Mouse (Mus musculus) heart, postnatal 36 days (tissue): ENCODE data around the gene Trim17. TPM values are rescaled to one million over a fixed set of nuclear protein-coding genes. Genes with fewer than 3 reads are reported as not detected.

Experiments
- DNase-seq, 2 experiments: peaks; one replicate each; pipeline ENCODE4 v3.0.0; 2021 to 2022
- intact Hi-C: fragments of 180-260 bp; cut with DNase I; formaldehyde crosslinking; loops from one replicate; pipeline ENCODE4 v1.15.1; 2025
- total RNA-seq, 2 experiments: library from RNA; stranded (reverse); gene quantifications; 2 replicates each; pipeline ENCODE4 v1.2.3; 2021

Gene Trim17
- total RNA-seq, 2 experiments from 2014 or later: 0.11 to 0.16 TPM

DNA sequence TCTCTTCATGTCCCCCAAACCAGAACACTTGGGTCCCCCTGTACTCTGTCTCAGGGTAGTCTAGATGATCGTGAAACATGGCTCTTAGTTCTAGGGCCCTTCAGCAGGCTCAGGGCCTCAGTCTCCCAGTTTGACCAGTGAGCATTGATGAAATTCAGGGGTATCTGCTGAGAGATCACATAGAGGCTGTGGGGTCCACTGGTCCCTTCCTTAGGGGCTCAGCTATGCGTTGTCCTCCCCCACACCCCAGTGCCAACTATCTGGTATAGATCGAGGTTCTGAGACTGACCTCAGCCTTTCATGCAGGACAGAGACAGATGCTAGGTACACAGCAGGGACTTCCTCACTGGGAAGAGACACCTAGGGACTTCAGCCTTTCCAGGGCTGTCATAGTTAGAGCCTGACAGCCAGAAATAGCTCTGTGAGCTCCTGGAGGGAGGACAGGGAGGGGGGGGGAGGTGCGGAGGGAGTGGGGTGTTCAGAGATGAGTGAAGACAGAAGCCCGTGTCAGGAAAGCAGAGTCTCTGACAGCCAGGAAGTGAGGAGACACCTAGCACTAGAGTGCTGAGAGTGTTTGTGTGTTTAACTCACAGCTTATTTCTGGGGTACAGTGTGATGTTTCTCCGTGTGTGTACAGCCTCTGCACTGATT is 29.3 kb downstream of the Trim17 start:
- intact Hi-C loops: no loop called here
- DNase-seq: no peak

DNA sequence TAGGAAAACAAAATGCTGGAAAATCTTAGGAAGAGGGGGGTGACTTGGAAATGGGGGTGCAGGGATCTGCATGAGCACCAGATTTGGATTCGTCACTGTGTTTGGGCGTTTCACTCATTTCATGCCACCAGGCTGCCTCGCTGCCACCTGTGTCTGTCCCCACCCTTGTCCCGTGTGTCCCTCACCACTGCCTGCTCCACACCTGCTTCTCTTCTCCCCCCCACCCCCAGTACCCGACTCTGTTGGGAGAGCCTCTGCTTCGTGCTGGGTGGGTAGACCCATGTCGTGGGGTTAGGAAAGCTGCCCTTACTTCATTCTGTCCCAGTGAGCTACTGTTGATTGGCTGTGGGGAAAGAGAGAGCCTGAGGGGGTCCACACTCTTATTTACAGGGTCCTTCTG is 30.2 kb downstream of the Trim17 start:
- intact Hi-C loops: no loop called here
- DNase-seq: no peak

DNA sequence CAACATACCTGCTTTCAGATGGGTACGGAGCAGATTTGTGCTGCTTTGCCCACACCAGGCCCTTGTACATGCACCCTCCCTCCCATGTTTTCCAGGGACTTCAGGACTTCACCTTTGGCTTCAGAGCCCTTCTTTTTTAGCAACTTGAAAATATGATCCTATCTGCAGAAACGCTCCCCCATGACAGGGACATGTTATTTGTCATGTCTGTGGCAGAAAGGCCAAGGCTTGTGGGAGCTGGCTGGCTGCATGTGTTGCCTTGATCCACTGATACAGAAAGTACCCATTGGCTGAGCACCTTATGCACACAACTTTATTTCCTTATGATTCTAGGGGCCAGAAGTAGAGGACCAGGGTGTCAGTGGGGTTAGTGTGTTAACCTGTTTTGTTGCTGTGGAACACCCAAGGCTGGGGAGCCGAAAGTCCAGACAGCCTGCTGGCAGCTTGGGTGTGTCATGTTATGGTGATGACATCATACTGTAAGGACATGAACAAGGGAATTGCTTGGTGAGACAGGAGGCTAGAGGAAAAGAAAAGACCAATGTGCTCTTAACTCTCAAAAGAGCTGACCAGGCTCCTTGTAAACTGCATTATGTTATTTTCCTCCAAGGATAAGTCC is 30.9 kb downstream of the Trim17 start:
- DNase-seq: no peak
- intact Hi-C loops: no loop called here

DNA sequence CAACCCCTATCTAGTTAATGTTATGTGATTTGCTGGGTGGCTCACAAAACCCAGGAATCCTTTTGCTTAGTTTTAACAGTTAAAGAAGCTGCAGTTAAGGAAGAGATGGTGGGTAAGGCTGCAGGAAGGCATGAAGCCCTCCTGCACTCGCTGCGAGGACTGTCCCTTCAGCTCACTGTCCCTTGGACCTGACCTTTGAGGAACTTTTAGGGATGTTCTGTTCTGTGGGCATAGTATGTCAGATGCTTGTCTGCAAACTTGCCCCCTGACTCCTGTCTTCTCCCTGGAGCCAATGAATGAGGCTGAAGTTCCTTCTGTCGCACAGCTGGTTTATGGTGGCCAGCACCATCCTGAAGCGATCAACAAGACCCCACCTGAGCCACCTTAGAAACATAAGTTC is 34.7 kb downstream of the Trim17 start:
- no peak for DNase-seq
- intact Hi-C loops: no loop called here

DNA sequence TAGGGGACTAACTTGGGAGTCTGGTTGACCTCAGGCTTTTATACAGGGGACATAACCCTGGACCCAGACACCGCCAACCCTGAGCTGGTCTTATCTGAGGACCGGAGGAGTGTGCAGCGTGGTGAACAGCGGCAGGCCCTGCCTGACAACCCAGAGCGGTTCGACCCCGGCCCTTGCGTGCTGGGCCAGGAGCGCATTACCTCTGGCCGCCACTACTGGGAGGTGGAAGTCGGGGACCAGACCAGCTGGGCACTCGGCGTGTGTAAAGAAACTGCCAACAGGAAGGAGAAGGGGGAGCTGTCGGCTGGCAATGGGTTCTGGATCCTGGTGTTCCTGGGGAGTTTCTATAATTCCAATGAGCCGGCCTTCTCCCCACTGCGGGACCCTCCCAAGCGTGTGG is 35.7 kb downstream of the Trim17 start:
- intact Hi-C loops: no loop called here
- no peak for DNase-seq

DNA sequence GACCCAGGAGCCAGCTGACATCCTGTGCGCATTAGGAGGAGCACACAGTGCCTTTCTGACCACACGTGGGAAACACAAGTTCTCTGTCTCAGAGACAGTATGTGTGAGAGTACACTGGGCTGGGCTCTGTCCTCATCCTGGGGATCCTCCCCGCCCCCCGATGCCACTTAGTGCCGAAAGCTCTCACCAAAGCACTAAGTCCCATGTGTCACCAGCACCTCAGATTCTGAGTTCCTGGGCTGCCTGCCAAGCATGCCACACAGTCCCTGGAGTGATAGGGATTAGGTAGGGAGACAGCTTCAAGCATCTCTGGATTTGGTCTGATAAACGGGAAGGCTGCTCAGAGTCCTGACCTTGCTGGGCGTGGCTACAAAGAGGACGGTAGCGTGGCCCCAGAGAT is 36.3 kb downstream of the Trim17 start:
- DNase-seq: peak in 1 of 2 experiments; percentile 53

DNA sequence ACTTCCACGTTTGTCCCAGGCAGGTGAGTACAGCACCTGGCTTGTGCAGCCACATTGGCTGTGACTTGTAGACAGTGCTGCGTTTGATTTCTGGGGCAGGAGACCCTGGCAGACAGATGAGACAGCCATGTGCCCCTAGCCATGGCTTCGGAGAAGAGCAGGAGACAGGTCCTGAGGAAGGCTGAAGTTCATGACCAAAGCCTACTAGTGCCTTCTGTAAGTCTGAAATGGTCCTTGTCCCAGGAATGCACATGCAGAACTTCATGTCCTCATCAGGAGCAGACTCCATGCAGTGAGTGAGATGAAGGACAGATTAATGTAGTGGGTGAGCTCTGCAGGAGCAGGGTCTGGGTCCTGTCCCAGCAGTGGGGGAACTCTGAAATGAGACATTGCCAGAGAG is 37.4 kb downstream of the Trim17 start:
- intact Hi-C loops: no loop called here
- DNase-seq: no peak

More for the DNA sequence above, 36.3 kb downstream of the Trim17 start:
- intact Hi-C loops: no loop called here

DNA sequence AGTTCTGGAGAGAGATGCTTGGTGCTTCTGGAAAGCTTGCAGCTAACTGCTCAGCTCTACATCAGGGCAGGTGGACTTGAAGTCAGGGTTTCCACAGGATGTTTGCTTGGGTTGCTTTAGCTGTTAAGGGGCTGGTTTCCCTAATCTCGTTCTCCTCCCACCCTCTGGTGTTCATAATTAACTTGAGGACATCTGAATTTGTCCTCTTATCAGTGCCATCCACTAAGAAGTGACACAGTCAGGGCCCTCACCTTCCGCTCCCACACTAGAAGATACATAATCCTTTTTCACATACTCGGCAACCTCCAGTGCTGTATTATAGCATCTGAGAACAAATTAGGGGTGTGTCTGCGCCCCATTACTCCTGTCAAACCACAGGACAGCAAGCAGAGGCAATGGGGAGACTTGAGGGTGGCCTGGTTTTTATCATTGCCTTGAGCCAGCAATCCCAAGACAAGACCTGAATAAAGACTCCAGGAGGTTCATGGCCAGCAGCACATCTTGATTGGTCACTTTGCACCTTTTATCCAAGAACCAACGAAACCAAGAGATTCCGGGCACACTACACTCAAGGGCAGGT is 38.7 kb downstream of the Trim17 start:
- intact Hi-C loops: no loop called here
- no peak for DNase-seq

DNA sequence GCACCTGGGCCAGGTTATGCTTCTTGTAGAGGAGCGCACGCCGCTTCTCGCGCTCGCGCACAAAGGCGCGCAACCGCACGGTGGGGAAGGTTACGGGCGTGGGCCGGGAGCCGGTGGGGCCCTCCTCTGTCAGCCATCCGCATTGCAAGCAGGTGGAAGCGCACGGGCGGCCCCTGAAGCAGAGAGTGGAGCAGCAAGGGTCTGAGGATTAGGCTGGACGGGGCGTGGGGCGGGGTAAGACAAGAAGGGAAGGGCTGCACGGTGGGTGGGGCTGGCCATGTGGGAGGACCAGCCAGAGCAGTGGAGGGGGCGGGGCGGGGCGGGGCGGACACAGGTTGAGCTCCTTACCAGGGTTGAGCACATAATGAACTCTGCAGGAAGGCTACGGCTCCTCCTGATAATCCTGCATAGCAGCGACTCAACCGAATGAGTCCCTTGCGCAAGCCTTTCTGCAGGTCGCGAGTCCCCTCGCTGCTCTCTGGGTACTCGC is 39.9 kb downstream of the Trim17 start:
- intact Hi-C loops: no loop called here
- DNase-seq: no peak

DNA sequence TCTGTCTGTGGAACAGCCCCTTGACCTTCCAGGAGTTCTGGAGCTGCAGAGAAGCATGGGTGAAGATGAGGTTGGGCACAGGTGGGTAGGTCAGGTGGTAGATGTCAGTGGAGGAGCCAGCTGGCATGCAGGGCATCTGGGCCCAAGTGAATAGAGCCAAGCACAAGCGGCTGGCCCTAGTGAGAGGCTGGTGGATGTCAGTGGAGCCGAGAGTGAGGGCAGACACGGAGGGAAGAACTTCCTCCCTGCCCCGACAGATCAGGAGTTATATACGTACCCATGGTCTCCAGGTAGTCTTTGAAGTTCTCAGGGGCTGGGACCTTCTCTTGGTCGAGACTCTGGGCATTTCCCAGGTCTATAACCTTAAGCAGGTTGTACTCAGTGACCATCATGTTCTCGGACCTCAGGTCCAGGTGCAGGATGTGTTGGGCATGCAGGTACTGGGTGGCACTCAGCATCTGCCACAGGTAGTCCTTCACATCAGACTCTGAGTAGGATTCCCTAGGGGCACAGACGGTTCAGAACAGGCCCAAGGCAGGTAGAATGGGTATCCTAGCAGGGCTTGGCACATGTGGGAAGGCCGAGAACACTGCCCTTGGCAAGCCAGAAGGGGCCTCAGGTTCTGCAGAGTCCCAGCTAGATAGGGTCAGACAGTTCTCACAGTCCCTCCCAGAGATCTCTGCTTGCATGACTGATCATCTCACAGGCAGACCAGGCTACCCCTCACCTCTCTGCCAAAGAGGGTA is 40.7 kb downstream of the Trim17 start:
- intact Hi-C loops: no loop called here

DNA sequence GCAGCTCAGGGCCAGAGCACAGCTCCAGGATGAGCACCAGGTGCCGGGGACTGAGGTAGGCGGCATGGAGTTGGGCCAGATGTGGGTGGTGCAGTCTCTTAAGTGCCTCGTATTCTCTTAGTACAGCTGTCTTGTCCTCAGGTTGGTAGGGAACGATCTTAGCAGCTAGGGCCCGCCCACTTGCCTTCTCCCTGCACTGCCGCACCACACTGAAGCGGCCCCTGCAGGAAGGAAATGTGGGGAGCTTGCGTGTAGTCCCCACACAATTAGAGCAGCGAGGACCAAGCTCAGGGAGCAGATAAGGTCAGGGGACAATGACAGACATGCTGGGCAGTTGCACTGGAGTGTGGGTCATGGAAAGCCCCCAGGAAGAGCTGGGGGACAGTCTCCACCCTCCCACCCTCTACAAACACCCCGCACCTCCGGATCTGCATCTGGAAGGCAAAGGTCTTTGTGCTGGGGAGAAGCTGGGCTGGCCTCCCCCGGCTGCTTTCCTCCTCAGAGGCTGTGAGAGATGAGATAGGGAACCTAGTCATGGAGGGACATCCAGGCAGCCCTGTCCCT is 41.4 kb downstream of the Trim17 start:
- intact Hi-C loops: no loop called here
- no peak for DNase-seq

More for the DNA sequence above, 40.7 kb downstream of the Trim17 start:
- DNase-seq: no peak

DNA sequence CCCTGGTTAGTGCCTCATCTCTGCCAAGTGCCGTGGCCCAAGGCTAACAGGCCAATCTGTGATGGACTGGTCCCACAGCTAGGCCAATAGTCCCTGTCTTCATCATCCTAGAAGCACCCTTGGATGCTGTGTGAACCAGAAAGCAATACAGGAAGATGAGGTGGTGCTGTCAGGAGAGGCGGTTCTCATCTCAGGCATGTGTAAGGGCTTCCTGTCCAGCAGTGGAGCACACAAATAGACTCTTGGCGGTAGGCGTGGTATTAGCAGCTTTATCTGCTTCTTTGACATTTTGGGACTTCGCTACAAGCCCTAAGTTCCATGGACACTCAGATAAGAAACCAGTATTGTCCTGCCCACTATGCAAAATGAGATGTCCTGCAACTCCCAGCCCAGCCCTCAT is 43.1 kb downstream of the Trim17 start:
- intact Hi-C loops: no loop called here

DNA sequence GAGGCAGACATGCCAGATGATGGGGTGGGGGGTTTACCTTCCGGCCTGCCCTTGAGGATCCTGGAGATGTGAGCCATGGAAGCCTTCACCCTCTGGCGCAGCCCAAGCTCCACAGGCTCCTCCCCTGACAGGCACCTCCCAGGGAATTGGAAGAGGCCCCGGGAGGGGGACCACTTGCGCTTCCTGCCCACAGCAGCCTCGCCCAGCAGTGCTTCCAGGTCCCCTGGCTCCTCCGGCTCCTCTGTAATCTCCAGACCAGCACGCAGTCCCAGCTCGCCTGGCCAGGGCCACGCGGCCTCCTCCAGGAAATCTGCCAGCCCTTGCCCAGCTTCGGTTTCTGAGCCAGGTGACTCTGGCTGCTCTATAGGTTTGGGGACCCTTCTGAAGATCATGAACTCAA is 44.7 kb downstream of the Trim17 start:
- intact Hi-C loops: no loop called here
- DNase-seq: peak; percentile 64 to 74

More for the DNA sequence above, 43.1 kb downstream of the Trim17 start:
- no peak for DNase-seq

DNA sequence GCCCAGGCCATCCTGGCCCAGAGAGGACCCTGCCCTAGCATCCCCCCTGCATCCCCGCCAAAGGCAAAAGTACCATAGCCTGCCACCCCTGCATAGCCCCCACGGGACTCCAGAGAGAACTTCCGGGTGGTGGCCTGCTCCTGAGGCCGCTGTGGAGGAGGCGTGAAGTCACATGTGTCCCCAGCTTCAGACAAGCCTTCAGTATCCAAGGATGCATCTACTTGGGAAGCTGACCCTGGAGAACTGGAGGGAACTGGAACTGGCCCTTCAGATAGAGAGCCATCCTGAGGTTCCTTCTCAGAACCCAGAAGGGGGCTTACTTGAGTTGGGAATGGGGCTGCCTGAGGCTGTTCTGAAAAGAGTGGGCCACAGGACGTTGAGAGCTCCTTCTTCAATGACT is 45.3 kb downstream of the Trim17 start:
- intact Hi-C loops: no loop called here
- DNase-seq: no peak

DNA sequence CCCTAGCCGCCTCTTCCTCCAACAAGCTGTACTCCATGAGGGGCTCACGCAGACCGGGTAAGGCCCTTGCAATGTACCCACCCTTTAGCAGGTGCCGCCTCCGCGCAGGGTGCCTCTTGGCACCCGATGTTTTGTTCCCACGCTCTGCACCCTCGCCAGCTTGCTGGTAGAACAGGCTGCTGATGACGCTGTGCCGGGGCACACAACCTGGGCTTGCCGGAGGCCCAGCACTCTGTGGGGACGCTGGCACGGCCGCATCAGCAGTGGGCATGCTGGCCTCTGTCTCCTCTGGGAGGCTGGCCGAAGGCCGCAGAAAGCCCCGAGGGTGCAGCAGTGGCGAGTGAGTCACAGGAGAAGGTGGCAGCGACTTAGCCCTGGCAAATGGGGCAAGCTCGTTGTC is 46.1 kb downstream of the Trim17 start:
- no peak for DNase-seq
- intact Hi-C loops: no loop called here

DNA sequence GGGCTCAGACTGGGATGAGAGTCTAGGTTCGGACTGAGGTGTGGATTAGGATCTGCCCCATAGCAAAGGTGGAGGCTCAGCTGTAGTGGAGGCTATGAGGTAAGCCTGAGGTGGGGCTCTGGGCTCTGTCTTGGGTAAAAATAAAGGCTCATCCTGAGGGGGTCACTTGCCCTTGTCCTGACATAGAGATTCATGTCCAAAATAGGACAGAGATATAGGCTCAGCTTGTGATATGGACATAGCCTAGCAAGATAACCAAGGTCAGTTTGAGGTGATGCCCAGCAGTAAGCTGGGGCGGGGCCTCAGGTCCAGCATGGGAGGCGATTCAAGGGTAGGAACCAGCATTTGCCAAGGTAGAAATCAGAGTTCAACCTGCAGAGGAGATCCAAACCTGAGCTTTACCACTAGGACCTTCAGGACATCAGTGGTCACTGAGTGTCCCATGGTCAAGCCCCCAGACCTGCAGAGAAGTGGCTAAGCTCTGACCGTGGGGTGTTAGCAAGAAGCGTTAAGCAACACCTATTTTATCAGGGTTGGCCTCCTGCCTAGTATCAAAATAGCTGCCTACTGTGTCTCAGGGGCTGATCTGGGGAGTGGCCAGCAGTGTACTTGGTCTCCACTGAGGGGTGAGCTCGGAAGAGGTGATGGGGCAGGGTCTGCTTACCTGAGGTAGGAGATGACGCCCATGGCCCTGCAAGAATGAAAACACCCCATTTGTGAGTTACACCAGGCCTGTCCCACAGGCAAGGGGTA is 48.0 kb downstream of the Trim17 start:
- DNase-seq: peak in 1 of 2 experiments; percentile 60
- intact Hi-C loops: no loop called here

DNA sequence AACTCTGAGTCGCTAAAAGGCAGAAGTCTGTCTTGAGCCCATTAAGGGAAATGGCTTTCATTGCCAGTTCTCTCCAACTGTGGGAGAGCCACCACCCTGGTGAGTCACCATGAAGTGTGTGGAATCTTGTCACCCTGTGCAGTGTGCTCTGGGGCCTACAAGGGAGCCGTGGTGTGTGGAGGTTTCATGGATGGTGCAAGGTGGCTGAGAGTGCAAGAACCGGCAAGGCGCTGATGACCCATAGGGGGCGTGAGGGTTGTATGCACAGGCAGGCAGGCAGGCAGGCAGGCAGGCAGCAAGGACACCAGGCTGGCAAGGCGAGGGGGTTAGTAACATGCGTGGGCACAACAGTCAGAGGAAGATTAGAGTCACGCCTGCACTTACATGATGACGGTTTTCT is 60.6 kb downstream of the Trim17 start:
- intact Hi-C loops: no loop called here
- no peak for DNase-seq
